Mouse (Mus musculus) granulocyte monocyte progenitor cell, adult 5-6 weeks (primary cell): ENCODE data around the gene Lhpp. TPM values are rescaled to one million over a fixed set of nuclear protein-coding genes. Genes with fewer than 3 reads are reported as not detected.
A peak's percentile ranks its signal among the peaks of the same experiment; 100 is the strongest.

Source experiments
- ATAC-seq: replicated peaks from 2 replicates; pipeline ENCODE4 v1.8.0; 2016; ENCODE audit warnings: mild to moderate bottlenecking, moderate TSS enrichment, inconsistent platforms; ENCODE audit not compliant: poor library complexity, severe bottlenecking
- total RNA-seq, 2 experiments: library from RNA; stranded (forward) in 1 of 2; stranded (reverse) in 1 of 2; fragments of 200-712, 200-1000 nt in 1 of 2; fragments of >200 nt in 1 of 2; fragmentation: Nextera tagmentation in 1 of 2; gene quantifications; 2 replicates each; pipeline ENCODE4 v1.2.3; 2014 to 2017

The Lhpp gene
- total RNA-seq, 2 experiments from 2014 or later = 7.3 to 11.5 TPM

GRCm38 (mm10) chr7:132673931-132674755 lies 63.7 kb downstream of the Lhpp start:
- no peak for ATAC-seq

- peak; percentile 66 for ATAC-seq
Observed at GRCm38 (mm10) chr7:132675922-132676321, 65.5 kb downstream of the Lhpp start.

GRCm38 (mm10) chr7:132679117-132679516 lies 68.7 kb downstream of the Lhpp start:
- ATAC-seq = no peak

- no peak for ATAC-seq
Observed at GRCm38 (mm10) chr7:132679549-132679948, 69.1 kb downstream of the Lhpp start.

- no peak for ATAC-seq
Observed at GRCm38 (mm10) chr7:132681296-132681695, 70.9 kb downstream of the Lhpp start.

GRCm38 (mm10) chr7:132681831-132682230 lies 71.4 kb downstream of the Lhpp start:
- no peak for ATAC-seq

- ATAC-seq = no peak
Observed at GRCm38 (mm10) chr7:132682336-132682735, 71.9 kb downstream of the Lhpp start.

GRCm38 (mm10) chr7:132682901-132683300 lies 72.5 kb downstream of the Lhpp start:
- no peak for ATAC-seq

- no peak for ATAC-seq
Observed at GRCm38 (mm10) chr7:132683923-132684322, 73.5 kb downstream of the Lhpp start.

GRCm38 (mm10) chr7:132686515-132686914 lies 76.1 kb downstream of the Lhpp start:
- peak; percentile 76 for ATAC-seq

GRCm38 (mm10) chr7:132687897-132688296 lies 77.5 kb downstream of the Lhpp start:
- no peak for ATAC-seq

GRCm38 (mm10) chr7:132688721-132689120 lies 78.3 kb downstream of the Lhpp start:
- ATAC-seq = no peak

- ATAC-seq = no peak
Observed at GRCm38 (mm10) chr7:132689722-132690121, 79.3 kb downstream of the Lhpp start.

GRCm38 (mm10) chr7:132690716-132691472 lies 80.5 kb downstream of the Lhpp start:
- ATAC-seq = peak; percentile 64

GRCm38 (mm10) chr7:132692719-132693118 lies 82.3 kb downstream of the Lhpp start:
- ATAC-seq = no peak

- ATAC-seq = no peak
Observed at GRCm38 (mm10) chr7:132693561-132693960, 83.1 kb downstream of the Lhpp start.

- no peak for ATAC-seq
Observed at GRCm38 (mm10) chr7:132697258-132697796, 86.9 kb downstream of the Lhpp start.

- ATAC-seq = no peak
Observed at GRCm38 (mm10) chr7:132698737-132699136, 88.3 kb downstream of the Lhpp start.

GRCm38 (mm10) chr7:132699165-132699564 lies 88.7 kb downstream of the Lhpp start:
- ATAC-seq = no peak

- peak; percentile 69 for ATAC-seq
Observed at GRCm38 (mm10) chr7:132699639-132700038, 89.2 kb downstream of the Lhpp start.

- ATAC-seq = no peak
Observed at GRCm38 (mm10) chr7:132700107-132700506, 89.7 kb downstream of the Lhpp start.
